Mouse (Mus musculus): ENCODE measurements around the gene Babam2. TPM values are rescaled to one million over a fixed set of nuclear protein-coding genes. Genes with fewer than 3 reads are reported as not detected.

The Babam2 gene
- polyA plus RNA-seq, 1 experiment, result 77.2 TPM

DNA sequence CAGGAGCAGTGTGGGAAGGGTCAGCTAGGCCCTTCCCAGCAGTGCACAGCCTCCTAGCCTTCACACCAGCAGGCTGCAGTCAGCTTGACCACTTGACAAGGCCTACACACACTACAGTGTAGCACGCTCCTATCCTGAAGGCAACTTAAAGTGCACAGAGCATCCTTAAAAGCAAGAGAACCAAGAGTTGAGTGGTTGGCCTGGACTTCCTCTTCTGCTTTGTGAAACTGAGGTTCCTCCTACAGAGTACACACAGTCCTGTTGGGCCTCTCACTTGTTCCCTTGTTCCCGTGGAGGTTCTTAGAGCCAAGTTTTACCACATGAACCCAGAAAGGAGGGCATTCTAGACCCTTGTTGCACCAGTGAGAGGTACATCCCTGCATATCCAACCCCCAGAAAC lies 388.1 kb downstream of the Babam2 start:
- Histone ChIP-seq H3K79me2 (ENCODE audit: control insufficient read depth, insufficient read depth) (no peaks in the 10 kb centered on the region), H3K36me3 (ENCODE audit: control insufficient read depth, insufficient read depth) (no peaks in the 10 kb centered on the region), H3K4me2 (ENCODE audit: low read depth) (no peak overlapping the region), H3K4me3 (no peak overlapping the region), H3ac (ENCODE audit: control insufficient read depth, insufficient read length) (no peak overlapping the region), H3K27me3 (ENCODE audit: control insufficient read depth, insufficient read depth, insufficient read length) (no peaks in the 10 kb centered on the region)
- TF ChIP-seq TCF3 (IDR thresholded peaks at IDR 0.05; ENCODE audit: insufficient read length, low read depth), result no peak
- TF ChIP-seq MYOD1 (IDR thresholded peaks at IDR 0.05; ENCODE audit: control insufficient read depth in 1 of 3, insufficient read length in 2 of 3, low read depth in 2 of 3), result no peak
- no peak for TF ChIP-seq CEBPB (IDR thresholded peaks at IDR 0.05; ENCODE audit: insufficient read depth, poor library complexity, severe bottlenecking)
- TF ChIP-seq MAX (IDR thresholded peaks at IDR 0.05; ENCODE audit: low read depth), result no peak
- no peak for TF ChIP-seq POLR2A (IDR thresholded peaks at IDR 0.05; ENCODE audit: insufficient read length, low read depth)
- no peak for TF ChIP-seq POLR2AphosphoS2 (IDR thresholded peaks at IDR 0.05; ENCODE audit: insufficient read length, low read depth)
- no peak for TF ChIP-seq E2F4 (IDR thresholded peaks at IDR 0.05; ENCODE audit: insufficient read depth)
- TF ChIP-seq REST (IDR thresholded peaks at IDR 0.05; ENCODE audit: insufficient read depth, insufficient read length), result no peak
- no peak for TF ChIP-seq TCF12 (IDR thresholded peaks at IDR 0.05; ENCODE audit: insufficient read depth, poor library complexity, severe bottlenecking)

DNA sequence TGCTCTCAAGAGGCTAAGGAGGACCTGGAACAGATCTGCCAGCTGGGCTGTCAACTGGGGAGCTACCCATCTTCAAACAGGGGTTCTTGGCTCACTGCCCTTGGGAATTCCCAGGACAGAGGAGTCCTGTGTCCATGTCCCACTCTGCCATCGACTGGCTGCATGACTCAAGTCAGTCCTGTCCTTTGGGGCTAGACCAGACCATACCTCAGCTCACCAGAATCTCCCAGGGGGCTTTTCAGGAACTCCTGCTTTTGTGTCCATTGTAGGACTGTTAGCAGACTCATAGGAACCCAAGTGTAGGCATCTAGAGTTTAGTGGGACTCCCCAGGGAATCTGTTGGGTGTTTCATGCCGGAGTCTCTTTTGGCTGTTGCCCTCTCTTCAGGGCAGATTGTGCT lies 388.5 kb downstream of the Babam2 start:
- H3ac ChIP-seq (ENCODE audit: control insufficient read depth, insufficient read length), result no peak overlapping the region
- no peak for TF ChIP-seq CEBPB (IDR thresholded peaks at IDR 0.05; ENCODE audit: insufficient read depth, poor library complexity, severe bottlenecking)
- no peak for TF ChIP-seq SRF (IDR thresholded peaks at IDR 0.05; ENCODE audit: control insufficient read depth, insufficient read length, low read depth)
- TF ChIP-seq REST (IDR thresholded peaks at IDR 0.05; ENCODE audit: insufficient read depth, insufficient read length), result no peak
- no peak for TF ChIP-seq USF1 (IDR thresholded peaks at IDR 0.05; ENCODE audit: low read depth)
- TF ChIP-seq TCF3 (IDR thresholded peaks at IDR 0.05; ENCODE audit: insufficient read length, low read depth), result no peak
- TF ChIP-seq MYOG (IDR thresholded peaks at IDR 0.05; ENCODE audit: control insufficient read depth in 1 of 3, insufficient read depth in 1 of 3, insufficient read length in 2 of 3, low read depth in 2 of 3), result no peak
- TF ChIP-seq MYOD1 (IDR thresholded peaks at IDR 0.05; ENCODE audit: control insufficient read depth in 1 of 3, insufficient read length in 2 of 3, low read depth in 2 of 3), result no peak
- H3K27me3 ChIP-seq (ENCODE audit: control insufficient read depth, insufficient read depth, insufficient read length), result no peaks in the 10 kb centered on the region
- no peaks in the 10 kb centered on the region for H3K79me2 ChIP-seq (ENCODE audit: control insufficient read depth, insufficient read depth)
- H3K4me3 ChIP-seq, result no peak overlapping the region
- H3K36me3 ChIP-seq (ENCODE audit: control insufficient read depth, insufficient read depth), result no peaks in the 10 kb centered on the region
- H3K4me2 ChIP-seq (ENCODE audit: low read depth), result no peak overlapping the region

DNA sequence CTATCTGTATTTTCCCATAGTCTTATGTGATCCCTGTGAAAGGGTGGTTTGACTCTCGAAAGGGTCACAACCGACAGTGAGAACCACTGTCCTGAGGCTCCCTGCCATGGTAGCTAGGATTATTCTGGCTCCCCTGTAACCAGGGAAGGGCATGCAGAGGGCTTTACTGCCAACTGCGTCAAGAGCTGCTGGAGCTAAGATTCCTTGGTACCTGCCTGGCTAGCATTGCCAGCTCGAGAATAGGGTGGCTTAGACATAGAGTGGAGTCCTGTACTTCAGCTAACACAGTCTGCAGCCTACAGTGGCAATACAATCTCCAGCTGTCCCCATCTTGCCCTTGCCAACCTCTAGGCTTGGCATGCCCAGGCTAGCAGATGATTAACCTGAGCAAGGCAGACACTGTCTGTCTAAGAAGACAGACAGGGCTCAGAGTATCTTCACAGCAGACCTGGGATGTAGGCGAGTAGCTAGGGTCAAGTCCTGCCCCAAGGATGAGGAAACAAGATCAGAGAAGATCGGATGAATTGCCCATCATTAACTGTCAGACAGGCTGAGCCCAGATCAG lies 389.1 kb downstream of the Babam2 start:
- no peak for TF ChIP-seq E2F4 (IDR thresholded peaks at IDR 0.05; ENCODE audit: insufficient read depth)
- TF ChIP-seq MAX (IDR thresholded peaks at IDR 0.05; ENCODE audit: low read depth), result no peak
- TF ChIP-seq MYOD1 (IDR thresholded peaks at IDR 0.05; ENCODE audit: control insufficient read depth in 1 of 3, insufficient read length in 2 of 3, low read depth in 2 of 3), result peak in 1 of 3 experiments; percentile 26
- TF ChIP-seq TCF3 (IDR thresholded peaks at IDR 0.05; ENCODE audit: insufficient read length, low read depth), result no peak
- no peak for TF ChIP-seq SRF (IDR thresholded peaks at IDR 0.05; ENCODE audit: control insufficient read depth, insufficient read length, low read depth)
- peak in 1 of 3 experiments; percentile 7 for TF ChIP-seq MYOG (IDR thresholded peaks at IDR 0.05; ENCODE audit: control insufficient read depth in 1 of 3, insufficient read depth in 1 of 3, insufficient read length in 2 of 3, low read depth in 2 of 3)
- TF ChIP-seq USF1 (IDR thresholded peaks at IDR 0.05; ENCODE audit: low read depth), result no peak
- TF ChIP-seq TCF12 (IDR thresholded peaks at IDR 0.05; ENCODE audit: insufficient read depth, poor library complexity, severe bottlenecking), result no peak
- no peak for TF ChIP-seq REST (IDR thresholded peaks at IDR 0.05; ENCODE audit: insufficient read depth, insufficient read length)
- no peaks in the 10 kb centered on the region for H3K79me2 ChIP-seq (ENCODE audit: control insufficient read depth, insufficient read depth)
- no peak overlapping the region for H3K4me3 ChIP-seq
- no peaks in the 10 kb centered on the region for H3K27me3 ChIP-seq (ENCODE audit: control insufficient read depth, insufficient read depth, insufficient read length)
- no peaks in the 10 kb centered on the region for H3K36me3 ChIP-seq (ENCODE audit: control insufficient read depth, insufficient read depth)
- no peak overlapping the region for H3K4me2 ChIP-seq (ENCODE audit: low read depth)
- no peak overlapping the region for H3ac ChIP-seq (ENCODE audit: control insufficient read depth, insufficient read length)

DNA sequence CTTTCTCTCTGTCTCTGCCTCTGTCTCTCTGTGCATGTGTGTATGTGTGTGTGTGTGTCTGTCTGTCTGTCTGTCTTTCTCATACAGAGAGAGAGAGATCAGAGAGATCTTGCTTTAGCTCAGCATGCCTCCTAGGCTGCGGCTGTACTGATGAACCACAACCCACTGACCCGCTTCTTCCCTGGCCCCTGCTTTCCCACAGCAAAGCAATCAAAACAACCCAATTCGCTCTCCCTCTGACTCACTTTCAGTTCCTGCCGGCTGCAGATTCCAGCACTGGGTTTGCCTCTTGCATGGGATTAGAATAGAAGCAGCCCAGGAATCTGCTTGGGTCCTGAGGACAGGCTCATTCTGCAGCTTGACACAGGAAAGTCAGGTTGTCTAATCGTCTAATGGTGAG lies 392.0 kb downstream of the Babam2 start:
- no peak for TF ChIP-seq E2F4 (IDR thresholded peaks at IDR 0.05; ENCODE audit: insufficient read depth)
- no peak for TF ChIP-seq MYOG (IDR thresholded peaks at IDR 0.05; ENCODE audit: control insufficient read depth in 1 of 3, insufficient read depth in 1 of 3, insufficient read length in 2 of 3, low read depth in 2 of 3)
- no peak for TF ChIP-seq REST (IDR thresholded peaks at IDR 0.05; ENCODE audit: insufficient read depth, insufficient read length)
- no peak for TF ChIP-seq MAX (IDR thresholded peaks at IDR 0.05; ENCODE audit: low read depth)
- TF ChIP-seq SRF (IDR thresholded peaks at IDR 0.05; ENCODE audit: control insufficient read depth, insufficient read length, low read depth), result no peak
- no peak for TF ChIP-seq MYOD1 (IDR thresholded peaks at IDR 0.05; ENCODE audit: control insufficient read depth in 1 of 3, insufficient read length in 2 of 3, low read depth in 2 of 3)
- no peak for TF ChIP-seq POLR2AphosphoS2 (IDR thresholded peaks at IDR 0.05; ENCODE audit: insufficient read length, low read depth)
- no peak for TF ChIP-seq USF1 (IDR thresholded peaks at IDR 0.05; ENCODE audit: low read depth)
- no peak for TF ChIP-seq CEBPB (IDR thresholded peaks at IDR 0.05; ENCODE audit: insufficient read depth, poor library complexity, severe bottlenecking)
- TF ChIP-seq POLR2A (IDR thresholded peaks at IDR 0.05; ENCODE audit: insufficient read length, low read depth), result no peak
- TF ChIP-seq TCF3 (IDR thresholded peaks at IDR 0.05; ENCODE audit: insufficient read length, low read depth), result no peak
- TF ChIP-seq TCF12 (IDR thresholded peaks at IDR 0.05; ENCODE audit: insufficient read depth, poor library complexity, severe bottlenecking), result no peak
- Histone ChIP-seq H3K4me2 (ENCODE audit: low read depth) (peak overlapping the region; percentile 64), H3K27me3 (ENCODE audit: control insufficient read depth, insufficient read depth, insufficient read length) (no peaks in the 10 kb centered on the region)

DNA sequence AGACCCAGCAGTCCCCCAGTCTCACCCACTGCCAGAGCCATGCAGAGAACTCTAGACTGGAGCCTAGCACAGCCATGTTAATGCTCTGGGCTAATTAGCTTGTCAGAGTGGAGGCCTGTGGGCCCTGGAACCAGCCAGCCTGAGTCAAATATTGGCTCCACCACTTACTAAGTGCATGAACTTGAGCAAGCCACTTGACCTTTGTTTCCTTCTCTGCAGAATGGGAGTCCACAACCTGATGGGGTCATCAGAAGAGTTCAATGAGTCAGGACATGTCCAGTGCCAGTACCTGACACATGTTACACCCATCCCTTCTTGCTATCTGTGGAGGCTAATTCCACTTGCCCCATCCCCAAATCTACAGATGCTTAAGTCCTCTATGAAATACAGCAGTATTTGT lies 394.8 kb downstream of the Babam2 start:
- no peak overlapping the region for H3K4me2 ChIP-seq (ENCODE audit: low read depth)
- H3K36me3 ChIP-seq (ENCODE audit: control insufficient read depth, insufficient read depth), result no peaks in the 10 kb centered on the region
- H3ac ChIP-seq (ENCODE audit: control insufficient read depth, insufficient read length), result no peak overlapping the region
- no peak for TF ChIP-seq MAX (IDR thresholded peaks at IDR 0.05; ENCODE audit: low read depth)
- TF ChIP-seq MYOD1 (IDR thresholded peaks at IDR 0.05; ENCODE audit: control insufficient read depth in 1 of 3, insufficient read length in 2 of 3, low read depth in 2 of 3), result no peak
- no peak for TF ChIP-seq POLR2A (IDR thresholded peaks at IDR 0.05; ENCODE audit: insufficient read length, low read depth)
- H3K4me3 ChIP-seq, result no peak overlapping the region
- no peaks in the 10 kb centered on the region for H3K79me2 ChIP-seq (ENCODE audit: control insufficient read depth, insufficient read depth)
- no peaks in the 10 kb centered on the region for H3K27me3 ChIP-seq (ENCODE audit: control insufficient read depth, insufficient read depth, insufficient read length)

More for the DNA sequence above, 392.0 kb downstream of the Babam2 start:
- H3K4me3 ChIP-seq, result no peak overlapping the region
- no peak overlapping the region for H3ac ChIP-seq (ENCODE audit: control insufficient read depth, insufficient read length)
- H3K79me2 ChIP-seq (ENCODE audit: control insufficient read depth, insufficient read depth), result no peaks in the 10 kb centered on the region
- no peaks in the 10 kb centered on the region for H3K36me3 ChIP-seq (ENCODE audit: control insufficient read depth, insufficient read depth)
